Mouse (Mus musculus) left cerebral cortex, postnatal 14 days (tissue): ENCODE data around the gene Zdhhc14. TPM values are rescaled to one million over a fixed set of nuclear protein-coding genes. Genes with fewer than 3 reads are reported as not detected.
A peak's percentile ranks its signal among the peaks of the same experiment; 100 is the strongest.

Experiments used
- DNase-seq, 2 experiments: peaks; one replicate each; pipeline ENCODE4 v3.0.0; 2021 to 2022; ENCODE audit warnings: low spot score in 2 of 2, mixed read lengths in 1 of 2
- intact Hi-C: fragments of 180-260 bp; cut with DNase I; formaldehyde crosslinking; loops from one replicate; pipeline ENCODE4 v1.15.1; 2025
- total RNA-seq, 2 experiments: library from RNA; stranded (reverse); gene quantifications; 2 replicates each; pipeline ENCODE4 v1.2.3; 2021

The Zdhhc14 gene
- total RNA-seq, 2 experiments from 2014 or later, result 41.1 to 41.3 TPM

DNA sequence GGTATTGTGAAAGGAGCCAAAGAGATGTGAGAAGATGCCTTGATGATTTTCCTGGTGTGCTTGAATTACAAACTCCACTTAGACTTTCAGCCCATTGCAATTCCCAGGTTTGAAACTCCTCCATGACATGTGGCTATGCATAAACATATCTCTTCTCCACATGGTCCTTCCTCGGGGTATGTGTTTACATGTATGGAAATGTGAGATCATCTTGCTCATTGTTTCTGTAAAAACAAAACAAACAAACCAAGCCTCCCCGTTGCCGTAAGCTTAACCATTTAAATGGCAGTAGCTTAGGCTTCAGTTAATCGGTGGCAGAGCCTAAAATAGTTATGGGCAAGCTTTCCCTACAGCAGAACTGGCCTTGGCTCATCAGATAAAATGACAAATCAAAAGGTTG lies 137.3 kb downstream of the Zdhhc14 start:
- intact Hi-C loops, result no loop called here
- DNase-seq, result no peak

DNA sequence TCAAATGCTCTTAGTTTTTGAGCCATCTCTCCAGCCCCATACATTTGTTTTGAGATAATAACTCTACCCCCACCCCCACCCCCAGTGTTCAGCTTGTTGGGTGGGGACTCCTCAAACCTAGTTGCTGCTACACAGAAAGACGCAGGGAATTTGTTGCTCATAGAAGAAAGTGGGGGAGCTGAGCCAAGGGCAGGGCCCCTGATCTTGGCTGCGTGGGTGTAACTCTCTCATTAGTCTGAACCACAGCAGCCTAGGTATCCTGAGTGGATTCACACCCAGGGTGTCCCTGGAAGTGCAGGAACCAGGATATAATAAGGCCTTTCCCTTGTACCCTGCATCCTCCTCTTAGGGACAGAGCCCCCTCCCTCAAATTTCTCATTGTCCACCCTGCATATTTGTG lies 142.9 kb downstream of the Zdhhc14 start:
- intact Hi-C loops, result no loop called here
- DNase-seq, result no peak

DNA sequence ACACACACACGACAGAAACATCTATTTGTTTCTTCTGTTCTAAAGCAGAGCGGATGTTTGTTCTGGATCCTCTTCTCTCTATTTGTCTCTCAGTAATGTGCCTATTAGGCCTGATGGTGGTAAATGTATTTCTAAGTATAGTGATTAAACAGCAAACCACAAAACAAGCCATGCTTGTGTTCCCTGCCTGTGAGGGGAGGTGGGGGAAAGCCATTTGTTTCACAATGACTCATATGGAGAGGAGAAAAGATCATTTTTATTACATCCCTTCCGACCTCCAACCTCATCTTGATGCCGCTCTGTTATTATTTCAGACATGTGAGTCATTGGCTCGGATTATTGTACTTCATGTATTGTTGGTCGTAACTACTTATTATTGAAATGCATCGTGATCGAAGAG lies 149.1 kb downstream of the Zdhhc14 start:
- intact Hi-C loops, result no loop called here
- no peak for DNase-seq

DNA sequence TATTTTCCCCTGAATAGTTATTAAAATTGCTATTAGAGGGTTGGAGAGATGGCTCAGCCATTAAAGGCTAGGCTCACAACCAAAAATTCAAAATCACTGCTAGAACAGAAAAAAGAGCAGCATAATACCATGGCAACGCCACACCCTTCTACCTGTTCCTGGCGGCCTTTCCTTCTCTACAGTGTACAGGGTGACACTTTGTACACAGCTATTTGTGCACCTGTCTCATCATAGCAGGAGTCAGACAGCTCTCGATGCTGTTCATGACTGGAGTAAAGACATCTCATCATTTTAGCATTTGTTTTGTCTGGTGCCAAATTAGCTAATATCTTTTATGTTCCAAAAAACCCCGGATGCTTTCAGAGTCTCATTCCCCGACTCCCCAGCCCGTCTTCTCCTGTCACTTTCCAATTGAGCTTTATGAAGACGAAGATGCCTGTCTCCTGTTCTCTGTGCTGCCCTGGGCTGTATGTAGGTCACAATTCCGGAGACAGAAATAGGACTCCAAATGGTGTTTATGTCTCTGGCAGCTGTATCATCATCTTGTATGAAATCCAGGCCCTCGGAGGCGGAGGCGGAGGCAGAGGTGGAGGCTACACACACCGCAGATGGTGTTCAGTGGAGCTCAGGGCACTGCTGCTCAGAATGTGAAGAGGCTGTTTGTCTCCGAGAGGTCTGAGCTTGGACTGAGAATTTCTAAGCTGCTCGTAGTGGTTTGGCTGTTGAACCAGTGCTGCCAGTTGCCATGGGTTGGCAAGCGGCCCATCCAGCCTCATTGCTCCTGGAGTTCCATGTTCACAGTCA lies 150.8 kb downstream of the Zdhhc14 start:
- intact Hi-C loops, result no loop called here
- peak; percentile 68 to 78 for DNase-seq

DNA sequence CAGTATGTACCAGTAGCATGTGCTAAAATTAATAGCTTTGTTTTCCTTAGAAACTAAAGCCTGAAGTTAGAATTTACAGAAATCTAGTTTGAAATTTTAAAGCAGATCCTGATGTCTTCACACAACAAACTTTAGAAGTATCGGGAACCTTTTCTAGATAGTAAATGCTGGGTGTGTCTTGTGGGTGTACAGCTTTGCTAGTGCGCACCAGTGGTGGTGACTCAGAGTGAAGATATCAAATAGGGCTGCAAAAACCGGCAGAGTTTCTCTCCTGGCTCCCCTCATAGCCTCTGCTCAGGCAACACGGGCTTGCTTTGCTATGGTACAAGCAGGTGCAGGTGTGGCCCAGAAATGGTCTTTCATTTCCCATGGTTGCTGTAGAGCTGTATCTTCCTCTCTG lies 157.8 kb downstream of the Zdhhc14 start:
- no peak for DNase-seq
- intact Hi-C loops, result no loop called here

DNA sequence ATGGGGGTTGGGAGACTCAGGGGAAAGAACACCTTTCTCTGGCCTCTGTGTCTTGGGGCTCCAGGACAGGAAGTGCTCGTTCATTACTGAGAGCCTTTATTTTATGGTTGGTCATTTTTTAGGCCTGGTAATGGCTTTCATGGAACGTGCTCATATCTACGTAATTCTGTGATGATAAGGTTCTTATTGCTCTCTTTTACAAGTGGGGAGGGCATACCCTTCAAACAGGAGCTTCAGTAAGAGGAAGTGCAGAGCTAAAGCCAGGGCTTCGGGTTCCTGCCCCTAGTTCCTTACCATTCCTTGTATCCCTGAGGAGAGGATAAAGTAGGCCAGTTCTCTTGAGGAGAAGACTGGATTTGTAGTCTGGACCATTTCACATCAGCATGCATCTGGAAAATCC lies 158.3 kb downstream of the Zdhhc14 start:
- DNase-seq, result no peak
- intact Hi-C loops, result no loop called here

DNA sequence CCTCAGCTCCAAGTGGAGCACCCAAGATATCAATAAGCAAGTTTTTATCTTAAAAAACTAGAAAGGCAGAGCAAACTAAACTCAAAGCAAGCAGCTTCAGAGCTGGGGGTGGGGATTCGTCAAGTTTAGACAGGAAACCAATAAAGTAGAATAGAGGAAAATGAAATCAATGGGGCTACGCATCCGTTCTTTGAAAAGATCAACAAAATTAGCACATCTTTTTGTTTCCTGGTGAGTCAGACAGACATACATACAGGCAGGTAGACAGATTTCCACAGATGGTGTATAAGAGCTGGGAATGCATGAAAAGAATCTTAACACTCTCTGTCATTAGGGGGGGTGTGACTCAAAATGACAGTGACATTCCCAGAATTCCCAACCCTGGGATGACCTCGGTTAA lies 159.2 kb downstream of the Zdhhc14 start:
- no peak for DNase-seq
- intact Hi-C loops, result no loop called here

DNA sequence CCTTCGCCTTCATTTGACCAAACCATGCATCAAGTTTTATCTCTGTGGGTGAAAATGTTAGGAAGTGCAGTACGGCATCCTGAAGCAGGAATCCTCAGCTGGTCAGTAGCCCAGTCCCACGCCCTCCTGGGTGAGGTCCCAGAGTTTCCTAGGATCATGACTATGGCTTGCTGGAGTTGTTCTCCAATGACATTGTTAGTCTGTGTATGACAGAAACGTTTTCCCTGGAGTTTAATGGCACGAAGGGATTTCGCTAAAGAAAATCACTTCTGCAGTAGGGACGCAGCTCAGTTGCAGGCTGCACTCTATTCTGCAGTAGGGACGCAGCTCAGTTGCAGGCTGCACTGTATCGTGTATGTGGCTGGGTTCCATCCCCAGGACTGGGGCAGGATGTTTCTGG lies 161.6 kb downstream of the Zdhhc14 start:
- intact Hi-C loops, result no loop called here

DNA sequence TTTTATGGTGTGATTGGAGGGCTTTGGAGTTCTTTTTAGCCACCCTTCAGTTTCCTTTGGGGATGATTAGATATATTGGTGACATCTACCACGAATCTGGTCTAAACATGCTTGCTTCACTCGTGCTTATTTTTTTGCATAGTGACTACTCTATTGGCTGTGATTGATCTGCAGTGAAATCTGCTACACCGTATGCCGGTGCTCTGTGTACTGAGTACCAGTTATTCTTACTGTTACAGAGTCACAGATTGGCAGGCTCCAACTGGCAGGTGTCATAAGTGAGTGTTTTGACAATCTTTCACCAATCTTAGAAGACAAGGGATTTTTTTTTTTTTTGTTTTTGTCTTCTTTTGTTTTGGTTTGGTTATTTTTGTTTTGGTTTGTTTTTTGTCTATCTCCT lies 163.2 kb downstream of the Zdhhc14 start:
- DNase-seq, result no peak

More for the DNA sequence above, 161.6 kb downstream of the Zdhhc14 start:
- DNase-seq, result no peak

DNA sequence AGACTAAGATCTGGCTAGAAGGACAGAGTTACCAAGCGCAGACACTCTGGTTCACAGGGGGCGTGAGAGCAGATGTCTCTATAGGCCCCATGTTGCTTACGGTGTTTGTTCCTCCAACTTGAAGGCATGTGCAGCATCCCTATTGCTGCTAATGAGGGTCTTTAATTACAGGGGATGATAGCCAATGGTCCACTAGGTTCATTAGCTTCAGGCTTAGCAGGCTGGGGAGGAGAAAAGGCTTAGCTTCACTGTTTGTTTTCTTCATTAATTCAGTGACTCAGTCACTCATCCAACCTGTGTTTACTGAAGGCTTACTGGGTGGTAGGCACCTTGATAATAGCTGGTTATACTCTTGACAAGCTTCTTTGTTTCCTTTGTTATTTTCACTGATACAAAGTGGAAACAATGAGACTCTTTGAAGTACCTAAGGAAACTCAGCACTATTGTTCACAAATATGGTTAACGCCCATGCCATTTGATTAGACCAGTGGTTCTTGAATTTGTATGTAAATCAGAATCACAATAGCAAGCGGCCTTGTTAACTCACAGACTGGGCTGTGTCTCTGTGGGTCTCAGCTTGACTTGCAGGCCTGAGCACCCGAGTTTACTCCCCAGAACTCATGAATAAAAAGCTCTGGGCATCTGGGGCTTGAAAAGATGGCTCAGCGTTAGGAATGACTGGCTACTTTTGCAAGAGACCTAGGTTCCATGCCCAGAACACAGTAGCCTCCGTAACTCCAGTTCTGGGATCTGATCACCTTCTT lies 168.1 kb downstream of the Zdhhc14 start:
- DNase-seq, result no peak
- intact Hi-C loops, result no loop called here

More for the DNA sequence above, 163.2 kb downstream of the Zdhhc14 start:
- intact Hi-C loops, result no loop called here

DNA sequence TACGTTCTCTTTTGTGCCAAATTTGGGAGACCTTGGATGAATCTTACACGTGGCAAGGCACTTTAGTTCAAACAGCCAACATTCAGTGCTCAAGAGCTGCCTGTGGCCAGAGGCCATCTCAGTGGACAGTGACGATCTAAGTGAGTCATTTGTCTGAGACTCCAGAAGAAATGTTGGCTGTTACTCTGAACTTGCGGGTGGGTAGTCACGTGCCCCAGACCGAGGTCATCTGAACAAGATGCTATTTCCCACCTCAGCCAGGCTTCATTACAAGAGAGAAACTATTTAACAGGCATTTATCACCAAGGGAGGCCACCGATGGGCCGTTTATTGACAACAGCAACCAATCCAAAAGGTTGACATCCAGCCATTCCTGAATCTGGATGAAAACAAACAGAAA lies 174.3 kb downstream of the Zdhhc14 start:
- no peak for DNase-seq
- intact Hi-C loops, result no loop called here

DNA sequence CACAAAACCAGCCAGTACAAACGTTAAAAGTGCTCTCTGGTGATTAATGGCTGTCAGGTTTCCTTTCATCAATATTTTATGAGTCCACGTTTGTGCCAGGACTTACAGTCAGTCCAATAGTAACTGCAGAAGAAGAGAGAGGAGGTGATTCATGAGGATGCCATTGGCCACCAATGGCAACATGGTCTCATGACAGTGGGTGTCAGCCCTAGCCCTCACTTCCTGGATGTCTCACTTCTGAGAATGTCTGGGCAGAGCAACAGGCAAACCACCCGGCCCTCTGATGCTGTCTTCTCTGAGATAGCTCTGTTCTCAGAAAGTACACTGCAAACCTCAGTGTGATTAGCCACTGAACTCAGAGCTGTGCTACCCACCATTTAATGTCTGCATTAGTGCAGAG lies 176.1 kb downstream of the Zdhhc14 start:
- intact Hi-C loops, result no loop called here
- DNase-seq, result no peak

DNA sequence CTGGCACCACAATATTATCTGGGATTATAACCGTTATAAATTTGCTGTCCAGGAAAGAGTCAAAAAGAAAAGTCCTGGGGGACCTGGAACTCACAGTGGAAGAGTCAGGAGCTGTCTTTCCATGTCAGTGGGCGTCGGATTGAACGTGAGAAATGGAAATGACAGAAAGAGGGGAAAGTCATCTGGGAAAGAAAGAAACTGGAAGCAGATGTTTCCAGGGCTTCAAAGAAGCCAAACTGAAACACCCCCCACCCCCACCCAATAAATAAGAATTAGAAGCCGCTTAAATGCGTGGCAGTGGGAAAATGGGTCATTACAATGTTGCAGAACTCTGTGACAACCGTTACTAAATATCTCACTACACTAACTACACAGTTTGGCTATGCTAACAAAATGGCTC lies 176.6 kb downstream of the Zdhhc14 start:
- intact Hi-C loops, result no loop called here
- no peak for DNase-seq

DNA sequence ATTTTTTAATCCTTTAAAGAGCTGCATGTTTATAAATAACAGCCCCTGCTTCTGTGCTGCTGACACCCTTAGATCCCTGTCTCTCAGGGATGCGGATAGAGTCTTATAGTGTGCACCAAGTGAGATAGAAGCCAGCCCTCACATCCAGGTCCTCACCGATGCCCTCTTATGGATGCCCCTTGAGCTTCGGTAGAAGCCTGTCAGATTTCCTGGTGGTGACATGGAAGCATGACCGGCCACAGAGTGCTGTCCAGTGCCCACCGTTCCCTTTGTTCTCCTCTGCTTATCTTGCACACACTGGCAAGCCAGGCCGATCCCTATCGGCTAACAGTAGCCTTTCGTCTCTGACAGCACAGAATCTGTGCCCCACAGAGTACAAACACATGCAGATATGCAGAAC lies 183.6 kb downstream of the Zdhhc14 start:
- DNase-seq, result no peak
- intact Hi-C loops, result no loop called here

DNA sequence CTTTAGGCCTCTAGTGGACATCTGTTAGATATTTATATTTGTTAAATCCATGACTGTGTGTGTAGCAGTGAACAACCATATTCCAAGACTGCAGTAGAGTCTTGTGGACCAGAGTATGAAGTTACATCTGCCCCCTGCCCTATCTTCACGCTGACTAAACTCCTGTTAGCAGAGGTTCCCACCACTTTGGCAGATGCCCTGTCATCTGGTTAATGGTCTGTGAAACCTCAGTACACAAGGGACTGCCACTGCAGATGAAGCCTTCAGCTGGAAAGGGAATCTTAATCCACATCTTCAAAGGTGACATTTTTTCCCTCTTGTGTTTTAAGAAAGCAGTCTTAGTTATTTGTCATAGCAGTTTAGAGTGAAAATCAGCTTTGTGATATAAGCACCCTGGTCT lies 187.0 kb downstream of the Zdhhc14 start:
- intact Hi-C loops, result no loop called here

DNA sequence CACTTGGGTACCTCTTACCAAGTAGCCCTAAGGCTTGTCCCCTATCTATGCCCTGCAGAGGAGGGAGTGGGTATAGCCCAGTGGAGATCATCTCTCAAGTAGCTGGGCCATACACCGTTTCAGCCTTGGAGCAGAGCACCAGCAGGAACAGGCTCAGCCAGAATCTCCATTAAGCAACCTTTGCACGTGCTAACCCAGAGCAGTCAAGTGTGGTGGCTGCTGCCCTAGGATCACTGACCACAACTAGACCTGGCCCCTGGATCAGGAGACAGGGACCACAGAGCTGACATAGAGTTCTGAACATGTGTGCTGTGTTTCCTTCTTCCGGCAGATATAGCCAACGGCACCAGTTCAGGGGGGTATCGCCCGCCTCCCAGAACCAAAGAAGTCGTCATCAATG lies 193.0 kb downstream of the Zdhhc14 start:
- no peak for DNase-seq
- intact Hi-C loops, result no loop called here

More for the DNA sequence above, 187.0 kb downstream of the Zdhhc14 start:
- DNase-seq, result no peak

DNA sequence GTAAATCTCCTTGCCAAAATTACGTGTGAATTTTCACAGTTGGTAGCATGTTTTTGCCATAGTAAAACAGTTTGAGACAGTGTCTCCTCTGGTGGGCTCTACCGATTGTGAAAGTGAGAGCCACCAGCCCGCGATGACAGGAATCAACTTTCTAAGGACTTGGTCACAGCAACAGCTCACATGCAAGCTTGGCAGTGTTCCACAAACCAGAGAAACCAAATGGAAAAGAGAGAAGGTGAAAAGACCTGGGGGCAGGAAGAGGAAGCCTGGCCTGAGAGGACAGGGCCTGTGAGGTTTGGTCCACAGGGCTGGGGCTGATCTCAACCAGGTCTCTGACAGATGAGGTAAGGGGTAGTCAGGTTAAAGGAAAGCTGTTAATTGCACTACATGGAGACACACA lies 195.5 kb downstream of the Zdhhc14 start:
- DNase-seq, result no peak
- intact Hi-C loops, result no loop called here

DNA sequence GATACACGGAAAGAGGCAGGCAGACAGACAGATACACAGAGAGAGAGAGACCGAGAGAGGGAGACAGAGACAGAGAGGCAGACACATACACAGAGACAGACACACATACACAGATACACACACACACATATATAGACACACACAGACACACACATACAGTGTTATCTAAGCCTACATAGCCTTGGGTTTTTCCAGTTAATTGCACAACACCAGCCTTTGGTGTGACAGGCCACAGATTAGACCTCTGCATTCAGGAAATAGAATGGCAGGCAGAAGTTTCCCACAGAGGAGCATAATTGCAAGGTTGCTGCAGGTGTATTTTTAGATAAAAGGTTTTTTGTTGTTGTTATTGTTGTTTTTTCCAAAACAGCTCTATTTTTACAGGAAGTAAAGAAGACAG lies 195.9 kb downstream of the Zdhhc14 start:
- intact Hi-C loops, result no loop called here
- no peak for DNase-seq

DNA sequence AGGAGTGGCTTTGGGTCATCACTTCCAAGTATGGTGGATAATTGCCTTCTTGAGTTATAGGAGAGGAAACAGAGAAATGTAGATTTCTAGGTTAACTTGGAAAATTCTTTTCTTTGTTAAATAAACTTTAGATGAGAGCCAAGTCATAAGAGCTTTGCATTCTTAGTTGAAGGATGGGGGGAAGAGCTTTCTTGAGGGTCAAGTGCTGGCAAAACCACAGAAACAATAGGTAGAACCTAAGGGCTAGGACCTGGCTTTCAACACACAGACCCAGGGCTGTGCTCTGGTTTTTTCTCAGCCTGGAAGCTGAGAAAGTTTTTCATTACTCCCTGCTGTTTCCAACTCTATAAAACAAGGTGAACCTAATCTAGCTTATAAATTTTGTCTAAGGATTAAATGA lies 196.3 kb downstream of the Zdhhc14 start:
- intact Hi-C loops, result no loop called here
- no peak for DNase-seq

DNA sequence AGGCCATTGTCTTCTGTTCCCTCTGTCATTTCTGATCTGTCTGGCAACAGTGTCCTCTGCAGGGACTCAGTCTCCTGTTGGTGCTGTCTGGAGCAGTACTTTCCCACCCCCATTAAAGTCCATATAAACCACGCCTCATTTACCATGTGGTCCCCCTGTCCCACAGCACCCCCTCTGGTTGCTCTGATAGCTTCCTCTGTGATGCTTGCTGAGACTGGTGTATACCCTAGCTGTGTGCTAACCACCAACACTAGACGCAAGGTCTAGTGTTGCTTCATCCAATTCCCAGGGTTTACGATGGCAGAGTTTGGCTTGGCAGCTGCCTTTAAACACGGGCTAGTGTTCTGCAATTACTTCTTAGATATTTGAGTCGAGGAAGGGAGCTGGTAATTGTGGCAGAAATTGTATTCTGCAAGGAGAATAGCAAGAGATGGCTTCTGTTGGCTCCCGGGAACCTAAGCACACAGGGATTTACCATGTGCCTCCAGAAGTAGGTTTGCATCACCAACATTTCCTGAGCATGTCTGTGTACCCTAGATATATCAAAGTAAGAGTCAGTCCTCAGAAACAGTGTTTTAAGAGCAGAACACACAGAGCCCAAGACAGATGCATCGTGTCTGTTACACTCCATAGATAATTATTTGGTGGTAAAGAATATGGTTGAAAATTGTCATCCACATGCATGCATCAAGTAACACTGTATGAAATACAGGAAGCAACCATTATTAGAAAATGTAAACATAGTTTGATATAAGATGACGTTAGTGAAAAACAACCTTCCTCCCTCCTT lies 198.6 kb downstream of the Zdhhc14 start:
- no peak for DNase-seq
- intact Hi-C loops, result no loop called here
